Mouse (Mus musculus) liver, embryonic 11.5 days (tissue): ENCODE results near the gene Ubr3. TPM values are rescaled to one million over a fixed set of nuclear protein-coding genes. Genes with fewer than 3 reads are reported as not detected.

Experiments used
- ATAC-seq: fragments of 200-750 bp; cut with Nextera tagmentation; replicated peaks from 2 replicates; pipeline ENCODE4 v1.8.0; 2017; ENCODE audit warnings: moderate number of reproducible peaks, mild to moderate bottlenecking, moderate TSS enrichment, moderate library complexity; ENCODE audit not compliant: low FRiP score
- DNase-seq: peaks from one replicate; pipeline ENCODE4 v3.0.0-alpha.2; 2017; ENCODE audit warnings: low spot score
- H3K27ac ChIP-seq: fragments of 300-500 bp; sonication (generic); 2 replicates; pipeline ENCODE4 v1.5.1; 2014; ENCODE audit warnings: mild to moderate bottlenecking, low read depth, low read length, control low read depth
- H3K27me3 ChIP-seq: fragments of 300-500 bp; sonication (generic); replicated peaks from 2 replicates; pipeline ENCODE4 v1.6.1; 2014; ENCODE audit warnings: low read length, mixed read lengths; ENCODE audit not compliant: control insufficient read depth, insufficient read depth
- H3K36me3 ChIP-seq: fragments of 300-500 bp; sonication (generic); 2 replicates; pipeline ENCODE4 v1.6.1; 2014; ENCODE audit warnings: mild to moderate bottlenecking, low read length, moderate library complexity, mixed read lengths; ENCODE audit not compliant: control insufficient read depth, insufficient read depth
- H3K4me1 ChIP-seq: fragments of 300-500 bp; sonication (generic); replicated peaks from 2 replicates; pipeline ENCODE4 v1.6.1; 2014; ENCODE audit warnings: low read length, mixed read lengths; ENCODE audit not compliant: control insufficient read depth, insufficient read depth
- H3K4me2 ChIP-seq: fragments of 300-500 bp; sonication (generic); 2 replicates; pipeline ENCODE4 v1.6.1; 2014; ENCODE audit warnings: mild to moderate bottlenecking, control low read depth, moderate library complexity
- H3K4me3 ChIP-seq: fragments of 300-500 bp; sonication (generic); 2 replicates; pipeline ENCODE4 v1.5.1; 2014; ENCODE audit warnings: low read depth, low read length, control low read depth
- H3K9ac ChIP-seq: fragments of 300-500 bp; sonication (generic); 2 replicates; pipeline ENCODE4 v1.6.1; 2014; ENCODE audit warnings: low read depth, low read length, control low read depth
- H3K9me3 ChIP-seq: fragments of 300-500 bp; sonication (generic); 2 replicates; pipeline ENCODE4 v1.6.1; 2016; ENCODE audit warnings: low read length, inconsistent platforms, mixed read lengths; ENCODE audit not compliant: control insufficient read depth
- WGBS: fragments of 180-500 bp; shearing (Covaris S2); extraction: QIAGEN DNeasy Blood & Tissue Kit; methylation state at CpG from one replicate; pipeline ENCODE4 v1.1.7; 2014; 5-methylcytosine and 5-hydroxymethylcytosine counted together
- polyA plus RNA-seq: library from polyadenylated mRNA; unstranded; fragments of >200 nt; fragmentation: Nextera tagmentation; extraction: Ambion mirVana; gene quantifications from 2 replicates; pipeline ENCODE4 v1.2.1, GENCODE M21; 2014

The Ubr3 gene
- polyA plus RNA-seq, 1 experiment from 2014 or later, result 11.5 TPM

GRCm38 (mm10) chr2:70025711-70026110, 128.7 kb downstream of the Ubr3 start:
- ATAC-seq, result no peak
- no peaks in the 10 kb centered on the region for H3K4me1 ChIP-seq
- 90% methylated on average over 5 of the region's 5 CpGs for WGBS

DNA sequence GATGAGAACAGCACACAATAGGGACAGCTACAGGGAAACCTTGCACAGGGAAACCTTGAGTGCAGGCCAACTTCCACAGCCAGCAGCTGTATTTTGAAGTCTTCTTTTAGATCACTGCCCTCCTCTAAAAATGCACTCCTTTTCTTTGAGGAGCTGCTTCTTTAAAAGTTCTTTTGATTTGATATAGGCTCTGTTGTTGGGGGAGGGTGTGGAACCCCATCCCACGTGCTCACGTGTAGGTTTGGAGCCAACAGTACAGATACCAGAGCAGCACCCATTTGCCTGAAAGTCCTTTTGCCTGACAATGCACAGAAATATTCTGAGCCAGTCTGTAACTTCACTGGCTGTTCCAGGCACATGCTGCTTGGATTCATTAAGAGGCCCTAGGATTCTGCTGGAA, 134.4 kb downstream of the Ubr3 start:
- Histone ChIP-seq H3K4me1 (no peaks in the 10 kb centered on the region), H3K4me3 (no peak overlapping the region), H3K27ac (no peak overlapping the region), H3K4me2 (no peak overlapping the region), H3K36me3 (no peaks in the 10 kb centered on the region), H3K9ac (no peak overlapping the region), H3K9me3 (no peaks in the 10 kb centered on the region), H3K27me3 (no peaks in the 10 kb centered on the region)
- WGBS, result 87% methylated on average over 2 of the region's 2 CpGs
- DNase-seq (no peak), ATAC-seq (no peak)

More at GRCm38 (mm10) chr2:70025711-70026110, 128.7 kb downstream of the Ubr3 start:
- Histone ChIP-seq H3K27ac (no peak overlapping the region), H3K4me2 (no peak overlapping the region), H3K36me3 (no peaks in the 10 kb centered on the region; the same call in 1 of the 2 replicates), H3K4me3 (no peak overlapping the region), H3K9ac (no peak overlapping the region), H3K27me3 (no peaks in the 10 kb centered on the region), H3K9me3 (no peaks in the 10 kb centered on the region)
- DNase-seq, result no peak

DNA sequence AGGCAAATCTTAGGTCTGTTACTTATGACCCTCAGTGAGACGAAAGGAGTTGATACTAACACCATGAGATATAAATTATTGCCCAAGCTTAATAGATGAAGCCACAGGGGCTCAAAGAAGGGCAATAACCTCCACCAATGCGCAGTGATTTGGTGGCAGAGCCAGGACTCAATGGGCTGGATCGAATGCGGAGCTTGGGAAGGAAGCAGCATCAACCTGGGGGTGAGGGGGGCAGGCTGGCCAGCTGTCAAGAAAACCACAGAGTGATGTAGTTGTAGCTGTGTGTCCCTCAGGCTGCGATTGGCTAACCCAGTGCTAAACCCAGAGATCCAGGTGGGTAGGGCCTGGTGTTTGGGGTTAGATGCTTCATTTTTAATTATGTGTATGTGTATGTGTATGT, 137.8 kb downstream of the Ubr3 start:
- no peak for ATAC-seq
- Histone ChIP-seq H3K4me3 (no peak overlapping the region), H3K4me1 (no peaks in the 10 kb centered on the region), H3K27ac (no peak overlapping the region), H3K4me2 (no peak overlapping the region), H3K9ac (no peak overlapping the region), H3K36me3 (no peaks in the 10 kb centered on the region), H3K27me3 (no peaks in the 10 kb centered on the region), H3K9me3 (no peaks in the 10 kb centered on the region)
- 73% methylated on average over 5 of the region's 5 CpGs for WGBS
- no peak for DNase-seq

GRCm38 (mm10) chr2:70035358-70035757, 138.3 kb downstream of the Ubr3 start:
- no peak for ATAC-seq
- DNase-seq, result no peak
- no peaks in the 10 kb centered on the region for H3K4me1 ChIP-seq
- 64% methylated on average over 1 of the region's 1 CpGs for WGBS
- no peak overlapping the region for H3K4me3 ChIP-seq
- H3K36me3 ChIP-seq, result no peaks in the 10 kb centered on the region
- no peak overlapping the region for H3K9ac ChIP-seq
- H3K9me3 ChIP-seq, result no peaks in the 10 kb centered on the region
- H3K27ac ChIP-seq, result no peak overlapping the region
- no peaks in the 10 kb centered on the region for H3K27me3 ChIP-seq
- no peak overlapping the region for H3K4me2 ChIP-seq

DNA sequence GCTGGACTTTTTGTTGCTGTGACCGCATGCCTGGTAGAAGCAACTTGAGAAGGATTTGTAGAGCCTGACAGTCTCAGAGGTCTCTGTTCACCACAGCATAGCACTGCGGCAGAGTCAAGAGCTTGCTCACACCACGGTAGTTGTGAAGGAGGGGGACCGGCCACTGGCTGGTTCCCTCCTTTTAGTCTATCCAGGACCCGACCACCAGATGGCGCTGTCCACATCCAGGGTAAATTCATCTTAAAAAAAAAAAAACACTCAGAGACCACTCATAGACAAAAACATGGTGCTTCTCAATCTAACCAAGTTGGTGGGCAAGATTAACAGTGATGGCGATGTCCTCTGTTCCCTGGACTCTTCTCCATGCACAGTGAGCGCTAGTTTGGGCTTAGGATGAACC, 140.2 kb downstream of the Ubr3 start:
- WGBS, result 68% methylated on average over 8 of the region's 8 CpGs
- H3K36me3 ChIP-seq, result no peaks in the 10 kb centered on the region
- H3K9me3 ChIP-seq, result no peaks in the 10 kb centered on the region
- H3K9ac ChIP-seq, result no peak overlapping the region
- no peak for ATAC-seq
- no peak overlapping the region for H3K4me2 ChIP-seq
- H3K4me1 ChIP-seq, result no peaks in the 10 kb centered on the region
- DNase-seq, result no peak
- no peaks in the 10 kb centered on the region for H3K27me3 ChIP-seq
- H3K4me3 ChIP-seq, result no peak overlapping the region
- no peak overlapping the region for H3K27ac ChIP-seq

- Histone ChIP-seq H3K9me3 (no peaks in the 10 kb centered on the region), H3K27ac (no peak within 1 kb of the TSS), H3K4me2 (no peak within 1 kb of the TSS), H3K4me1 (no peaks in the 10 kb centered on the region), H3K9ac (no peak within 1 kb of the TSS), H3K36me3 (no peaks in the 10 kb centered on the region), H3K4me3 (no peak within 1 kb of the TSS), H3K27me3 (no peaks in the 10 kb centered on the region)
- ATAC-seq (no peak), DNase-seq (no peak)
- 48% methylated on average over 7 of the region's 7 CpGs for WGBS
Measured at GRCm38 (mm10) chr2:70038752-70039151, 141.7 kb downstream of the Ubr3 start, which contains the start of gene Myo3b. Gene Myo3b (plus strand): TSS chr2:70039126.

DNA sequence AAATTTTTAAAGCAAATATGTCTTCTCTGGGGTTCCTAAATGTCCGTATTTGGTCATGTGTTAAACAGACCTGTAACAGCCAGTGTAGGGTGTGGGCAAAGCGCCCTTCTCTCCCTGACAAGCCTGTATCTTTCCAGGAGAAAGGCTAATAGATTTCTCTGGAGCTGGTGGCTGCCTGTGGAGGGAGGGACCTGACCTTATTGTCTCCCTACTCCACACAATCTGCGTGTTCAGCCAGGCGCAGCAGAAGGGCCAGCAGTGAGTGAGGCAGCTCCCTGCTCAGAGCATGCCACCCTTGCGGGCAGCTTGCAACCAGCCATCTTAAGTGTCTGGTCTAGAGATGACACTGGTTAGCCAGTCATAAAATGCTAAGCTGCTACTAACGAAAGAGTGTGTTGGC, 147.4 kb downstream of the Ubr3 start:
- Histone ChIP-seq H3K4me3 (no peak overlapping the region), H3K4me2 (no peak overlapping the region), H3K4me1 (no peaks in the 10 kb centered on the region), H3K36me3 (no peaks in the 10 kb centered on the region), H3K9ac (no peak overlapping the region), H3K27ac (no peak overlapping the region), H3K27me3 (no peaks in the 10 kb centered on the region), H3K9me3 (no peaks in the 10 kb centered on the region)
- 66% methylated on average over 6 of the region's 6 CpGs for WGBS
- ATAC-seq (no peak), DNase-seq (no peak)

- 76% methylated on average over 11 of the region's 11 CpGs for WGBS
- Histone ChIP-seq H3K4me2 (no peak overlapping the region), H3K9ac (no peak overlapping the region)
Measured at GRCm38 (mm10) chr2:70047868-70048267, 150.8 kb downstream of the Ubr3 start.

DNA sequence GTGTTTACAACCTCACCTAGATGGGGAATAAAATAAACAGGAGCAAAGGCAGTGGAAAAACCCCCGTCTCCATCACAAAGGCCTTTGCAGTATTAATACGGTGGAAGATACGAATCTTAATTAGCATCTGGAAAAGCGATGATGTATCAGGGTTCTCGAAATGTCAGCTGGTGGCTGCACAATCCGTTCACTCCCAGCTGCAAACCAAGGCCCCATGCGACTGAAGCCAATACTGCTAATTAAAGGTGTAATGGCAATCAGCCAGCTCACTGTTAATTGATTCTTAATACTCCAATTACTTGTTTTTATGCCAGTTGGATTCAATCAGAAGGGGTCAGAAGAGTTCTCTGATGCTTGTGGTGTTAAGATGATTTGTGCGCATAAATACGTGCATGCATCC, 156.8 kb downstream of the Ubr3 start:
- Histone ChIP-seq H3K9me3 (no peaks in the 10 kb centered on the region), H3K4me1 (no peaks in the 10 kb centered on the region), H3K4me2 (no peak overlapping the region), H3K9ac (no peak overlapping the region), H3K36me3 (no peaks in the 10 kb centered on the region), H3K27me3 (no peaks in the 10 kb centered on the region), H3K27ac (no peak overlapping the region), H3K4me3 (no peak overlapping the region)
- DNase-seq (no peak), ATAC-seq (no peak)
- WGBS, result 89% methylated on average over 9 of the region's 9 CpGs

More at GRCm38 (mm10) chr2:70047868-70048267, 150.8 kb downstream of the Ubr3 start:
- Histone ChIP-seq H3K27me3 (no peaks in the 10 kb centered on the region), H3K4me1 (no peaks in the 10 kb centered on the region), H3K9me3 (no peaks in the 10 kb centered on the region), H3K36me3 (no peaks in the 10 kb centered on the region), H3K4me3 (no peak overlapping the region), H3K27ac (no peak overlapping the region)
- DNase-seq (no peak), ATAC-seq (no peak)
